Mouse (Mus musculus): ENCODE results near the gene Capg. TPM values are rescaled to one million over a fixed set of nuclear protein-coding genes. Genes with fewer than 3 reads are reported as not detected.
A peak's percentile ranks its signal among the peaks of the same experiment; 100 is the strongest.

Gene Capg
- polyA plus RNA-seq, 1 experiment from 2014 or later: 5.7 TPM

GRCm38 (mm10) chr6:72534035-72534809, 10.0 kb upstream of the Capg start:
- ATAC-seq: peak; percentile 71
- no peaks in the 10 kb centered on the region for H3K36me3 ChIP-seq
- H3K27ac ChIP-seq: no peak overlapping the region
- no peak overlapping the region for H3K4me2 ChIP-seq (replicated peaks)
- H3K4me3 ChIP-seq (replicated peaks): no peak overlapping the region
- WGBS: 41% methylated on average over 9 of the region's 9 CpGs
- H3K27me3 ChIP-seq: no peaks in the 10 kb centered on the region
- H3K9me3 ChIP-seq: no peaks in the 10 kb centered on the region
- peaks cover 23% of the 10 kb centered on the region for H3K4me1 ChIP-seq (replicated peaks)
- no peak overlapping the region for H3K9ac ChIP-seq (replicated peaks)

GRCm38 (mm10) chr6:72535165-72535564, 9.0 kb upstream of the Capg start:
- Histone ChIP-seq H3K4me2 (replicated peaks) (peak overlapping the region; percentile 44), H3K9ac (replicated peaks) (no peak overlapping the region; the same call in 1 of the 2 replicates), H3K27me3 (no peaks in the 10 kb centered on the region), H3K36me3 (no peaks in the 10 kb centered on the region), H3K27ac (no peak overlapping the region), H3K4me3 (replicated peaks) (peak overlapping the region; percentile 15; the same call in 1 of the 2 replicates), H3K4me1 (replicated peaks) (peaks cover 23% of the 10 kb centered on the region), H3K9me3 (no peaks in the 10 kb centered on the region)
- 3% methylated on average over 9 of the region's 9 CpGs for whole genome bisulfite sequencing
- no peak for ATAC-seq

GRCm38 (mm10) chr6:72537998-72538500, 6.1 kb upstream of the Capg start:
- Histone ChIP-seq H3K9me3 (no peaks in the 10 kb centered on the region), H3K27me3 (no peaks in the 10 kb centered on the region), H3K36me3 (no peaks in the 10 kb centered on the region), H3K4me3 (replicated peaks) (peak overlapping the region; percentile 46), H3K4me2 (replicated peaks) (peak overlapping the region; percentile 63), H3K27ac (no peak overlapping the region), H3K9ac (replicated peaks) (peak overlapping the region; percentile 74), H3K4me1 (replicated peaks) (peaks cover 15% of the 10 kb centered on the region)
- WGBS: 53% methylated on average over 10 of the region's 10 CpGs
- no peak; the same call in 1 of the 2 replicates for ATAC-seq

- Histone ChIP-seq H3K4me3 (replicated peaks) (peak overlapping the region; percentile 46), H3K27me3 (no peaks in the 10 kb centered on the region), H3K9me3 (no peaks in the 10 kb centered on the region), H3K4me2 (replicated peaks) (peak overlapping the region; percentile 63), H3K4me1 (replicated peaks) (peaks cover 19% of the 10 kb centered on the region), H3K27ac (no peak overlapping the region), H3K9ac (replicated peaks) (peak overlapping the region; percentile 74), H3K36me3 (no peaks in the 10 kb centered on the region)
- peak; percentile 98 for ATAC-seq
- 3% methylated on average over 16 of the region's 16 CpGs for WGBS
Observed at GRCm38 (mm10) chr6:72538562-72539031, 5.6 kb upstream of the Capg start.

GRCm38 (mm10) chr6:72543265-72543850, 833 bp upstream of the Capg start:
- no peaks in the 10 kb centered on the region for H3K36me3 ChIP-seq
- WGBS: 70% methylated on average over 12 of the region's 12 CpGs
- no peak for ATAC-seq

GRCm38 (mm10) chr6:72545377-72545776, 1.2 kb downstream of the Capg start:
- no peak for ATAC-seq
- 47% methylated on average over 7 of the region's 7 CpGs for WGBS
- Histone ChIP-seq H3K9ac (replicated peaks) (no peak overlapping the region), H3K4me3 (replicated peaks) (no peak overlapping the region), H3K4me2 (replicated peaks) (no peak overlapping the region), H3K27me3 (no peaks in the 10 kb centered on the region), H3K36me3 (no peaks in the 10 kb centered on the region), H3K4me1 (replicated peaks) (0 out of 2 replicates have a peak, but pooled peaks cover 8% of the 10 kb centered on the region), H3K9me3 (no peaks in the 10 kb centered on the region), H3K27ac (no peak overlapping the region)

More at GRCm38 (mm10) chr6:72543265-72543850, 833 bp upstream of the Capg start:
- Histone ChIP-seq H3K9me3 (no peaks in the 10 kb centered on the region), H3K4me2 (replicated peaks) (no peak overlapping the region), H3K27ac (no peak overlapping the region), H3K4me3 (replicated peaks) (no peak overlapping the region), H3K9ac (replicated peaks) (no peak overlapping the region), H3K4me1 (replicated peaks) (peaks cover 12% of the 10 kb centered on the region), H3K27me3 (no peaks in the 10 kb centered on the region)

GRCm38 (mm10) chr6:72547121-72547520, 2.9 kb downstream of the Capg start:
- no peak for ATAC-seq
- no peaks in the 10 kb centered on the region for H3K27me3 ChIP-seq
- WGBS: 95% methylated on average over 2 of the region's 2 CpGs
- no peak overlapping the region for H3K27ac ChIP-seq
- H3K36me3 ChIP-seq: no peaks in the 10 kb centered on the region
- peaks cover 11% of the 10 kb centered on the region for H3K4me1 ChIP-seq (replicated peaks)
- no peak overlapping the region for H3K9ac ChIP-seq (replicated peaks)
- H3K4me2 ChIP-seq (replicated peaks): no peak overlapping the region
- H3K4me3 ChIP-seq (replicated peaks): no peak overlapping the region
- H3K9me3 ChIP-seq: no peaks in the 10 kb centered on the region

- ATAC-seq: no peak
- peaks cover 18% of the 10 kb centered on the region for H3K4me1 ChIP-seq (replicated peaks)
- H3K9me3 ChIP-seq: no peaks in the 10 kb centered on the region
- 94% methylated on average over 3 of the region's 3 CpGs for WGBS
- H3K4me3 ChIP-seq (replicated peaks): no peak overlapping the region
- no peaks in the 10 kb centered on the region for H3K27me3 ChIP-seq
- H3K9ac ChIP-seq (replicated peaks): no peak overlapping the region
- no peak overlapping the region for H3K4me2 ChIP-seq (replicated peaks)
- no peak overlapping the region for H3K27ac ChIP-seq
- no peaks in the 10 kb centered on the region for H3K36me3 ChIP-seq
Observed at GRCm38 (mm10) chr6:72547862-72548261, 3.7 kb downstream of the Capg start.

GRCm38 (mm10) chr6:72549041-72549580, 4.9 kb downstream of the Capg start:
- H3K9me3 ChIP-seq: no peaks in the 10 kb centered on the region
- 69% methylated on average over 9 of the region's 9 CpGs for WGBS
- H3K4me2 ChIP-seq (replicated peaks): no peak overlapping the region
- no peak overlapping the region for H3K27ac ChIP-seq
- H3K9ac ChIP-seq (replicated peaks): no peak overlapping the region
- no peaks in the 10 kb centered on the region for H3K36me3 ChIP-seq
- H3K4me1 ChIP-seq (replicated peaks): peaks cover 22% of the 10 kb centered on the region
- H3K4me3 ChIP-seq (replicated peaks): no peak overlapping the region
- no peak for ATAC-seq
- H3K27me3 ChIP-seq: no peaks in the 10 kb centered on the region

GRCm38 (mm10) chr6:72550025-72550424, 5.8 kb downstream of the Capg start:
- no peak overlapping the region for H3K4me3 ChIP-seq (replicated peaks)
- no peaks in the 10 kb centered on the region for H3K27me3 ChIP-seq
- no peak for ATAC-seq
- peaks cover 19% of the 10 kb centered on the region for H3K4me1 ChIP-seq (replicated peaks)
- no peaks in the 10 kb centered on the region for H3K9me3 ChIP-seq
- H3K36me3 ChIP-seq: no peaks in the 10 kb centered on the region
- 68% methylated on average over 6 of the region's 6 CpGs for WGBS
- no peak overlapping the region for H3K27ac ChIP-seq
- no peak overlapping the region for H3K9ac ChIP-seq (replicated peaks)
- H3K4me2 ChIP-seq (replicated peaks): no peak overlapping the region

- 90% methylated on average over 10 of the region's 10 CpGs for WGBS
Observed at GRCm38 (mm10) chr6:72550503-72551100, 6.4 kb downstream of the Capg start.

More at GRCm38 (mm10) chr6:72550503-72551100, 6.4 kb downstream of the Capg start:
- Histone ChIP-seq H3K9ac (replicated peaks) (no peak overlapping the region), H3K4me1 (replicated peaks) (peaks cover 19% of the 10 kb centered on the region), H3K4me2 (replicated peaks) (no peak overlapping the region), H3K36me3 (no peaks in the 10 kb centered on the region), H3K4me3 (replicated peaks) (no peak overlapping the region), H3K9me3 (no peaks in the 10 kb centered on the region), H3K27ac (no peak overlapping the region), H3K27me3 (no peaks in the 10 kb centered on the region)
- no peak for ATAC-seq
